Mouse (Mus musculus): ENCODE data around the gene Magoh.

Gene Magoh

GRCm38 (mm10) chr4:107879254-107880050 lies at the start of gene Magoh:
TSS of gene Magoh (plus strand) at chr4:107879755.
- DNase-seq (ENCODE audit: low spot score), result peak; percentile 93

- no peak for DNase-seq (ENCODE audit: low spot score)
These were observed 49.4 kb upstream of the Magoh start for GRCm38 (mm10) chr4:107830189-107830588.

- no peak for DNase-seq (ENCODE audit: low spot score)
These were observed 48.7 kb upstream of the Magoh start for GRCm38 (mm10) chr4:107830821-107831221.

GRCm38 (mm10) chr4:107831678-107832077 lies 47.9 kb upstream of the Magoh start:
- DNase-seq (ENCODE audit: low spot score), result no peak

DNA sequence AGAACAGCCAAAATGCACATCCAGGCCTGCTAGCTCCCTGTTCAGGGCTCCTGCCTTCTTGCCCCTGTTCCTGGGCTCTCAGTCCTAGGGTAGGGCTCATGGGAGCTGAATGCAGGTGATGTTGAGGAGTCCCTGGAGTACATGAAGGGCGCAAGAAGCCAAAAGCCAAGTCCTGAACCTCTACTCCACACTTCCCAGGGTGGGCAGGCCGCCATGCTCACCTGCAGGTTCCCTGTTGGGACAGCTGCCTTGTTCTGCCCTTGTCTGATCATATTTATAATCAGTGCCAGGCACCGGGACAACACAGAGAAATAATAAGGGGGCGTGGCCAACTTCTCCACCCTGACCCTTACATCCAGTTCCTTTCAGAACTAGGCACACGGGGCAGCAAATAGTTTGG lies 46.0 kb upstream of the Magoh start:
- DNase-seq (ENCODE audit: low spot score), result no peak

DNA sequence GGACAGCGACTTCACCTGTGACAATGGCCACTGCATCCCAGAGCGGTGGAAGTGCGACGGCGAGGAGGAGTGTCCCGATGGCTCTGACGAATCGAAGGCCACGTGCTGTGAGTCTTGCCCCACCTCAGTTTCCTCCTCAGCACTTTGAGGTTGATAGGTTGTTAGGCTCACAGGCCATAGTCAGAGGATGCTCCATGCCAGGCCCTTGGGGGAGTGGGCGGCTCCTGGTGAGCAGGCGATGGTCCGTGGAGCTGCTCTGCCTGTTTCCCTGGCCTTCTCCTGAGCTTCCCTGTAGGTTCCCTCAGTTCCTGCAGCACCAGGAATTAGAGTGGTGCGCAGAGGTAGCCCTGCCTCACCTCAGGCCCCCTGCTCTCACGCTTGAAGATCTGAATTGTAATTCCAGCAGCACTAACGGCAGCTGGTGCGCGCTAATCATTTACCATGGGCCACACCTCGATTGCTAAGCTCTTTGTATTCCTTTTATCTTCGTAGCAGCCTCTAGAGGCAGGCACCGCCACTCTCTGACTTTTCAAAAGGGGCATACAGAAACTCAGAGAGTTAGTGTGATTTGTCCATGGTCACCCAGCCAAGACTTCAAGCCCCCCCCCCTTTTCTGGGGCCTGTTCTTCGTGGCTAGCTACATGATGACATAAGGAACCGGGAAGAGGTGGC lies 44.8 kb upstream of the Magoh start:
- DNase-seq (ENCODE audit: low spot score), result no peak

- no peak for DNase-seq (ENCODE audit: low spot score)
These were observed 44.0 kb upstream of the Magoh start for GRCm38 (mm10) chr4:107835508-107835909.

- peak; percentile 88 for DNase-seq (ENCODE audit: low spot score)
These were observed 42.8 kb upstream of the Magoh start for GRCm38 (mm10) chr4:107836758-107837157.

DNA sequence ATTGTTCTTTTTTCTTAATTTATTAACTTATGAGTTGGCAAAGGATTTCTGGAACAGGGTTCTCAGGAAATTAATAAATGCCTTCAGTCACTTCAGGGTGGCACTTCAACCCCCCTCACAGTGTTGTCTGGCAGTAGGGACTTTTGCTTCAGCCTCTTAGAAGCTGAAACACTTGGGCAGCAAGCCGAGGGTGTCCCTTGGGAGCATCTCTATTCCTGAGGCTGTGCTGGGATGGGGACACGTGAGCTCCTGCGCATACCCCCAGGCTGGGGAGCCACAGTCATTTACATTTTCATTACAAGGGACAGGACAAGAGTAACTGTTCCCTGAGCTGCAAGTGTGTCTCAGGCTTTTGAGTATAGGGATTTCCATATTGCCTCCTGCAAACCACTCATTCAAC lies 41.6 kb upstream of the Magoh start:
- peak; percentile 50 for DNase-seq (ENCODE audit: low spot score)

- no peak for DNase-seq (ENCODE audit: low spot score)
These were observed 35.9 kb upstream of the Magoh start for GRCm38 (mm10) chr4:107843687-107844086.

- peak; percentile 62 for DNase-seq (ENCODE audit: low spot score)
These were observed 34.6 kb upstream of the Magoh start for GRCm38 (mm10) chr4:107844971-107845370.

GRCm38 (mm10) chr4:107846795-107847194 lies 32.8 kb upstream of the Magoh start:
- DNase-seq (ENCODE audit: low spot score), result no peak

- no peak for DNase-seq (ENCODE audit: low spot score)
These were observed 31.0 kb upstream of the Magoh start for GRCm38 (mm10) chr4:107848546-107848945.

DNA sequence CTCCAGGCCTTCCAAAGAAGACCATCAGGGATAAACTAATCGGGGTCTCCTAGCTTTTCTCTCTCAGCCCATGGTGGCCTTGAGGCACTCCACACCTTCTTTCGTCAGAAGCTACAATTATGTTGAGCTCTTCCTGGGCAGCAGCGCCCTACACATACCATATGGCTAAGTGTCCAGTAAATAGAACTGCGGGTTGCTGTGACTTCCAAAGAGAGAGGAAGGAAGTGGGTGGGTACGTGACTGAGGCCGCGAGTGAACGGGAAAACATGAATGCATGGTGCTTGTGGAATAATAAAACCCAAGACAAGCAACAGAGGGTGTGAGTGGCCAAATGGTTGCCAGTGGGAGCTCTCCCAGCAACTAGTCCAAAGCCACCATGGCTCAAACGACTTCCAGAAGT lies 29.9 kb upstream of the Magoh start:
- no peak for DNase-seq (ENCODE audit: low spot score)

DNA sequence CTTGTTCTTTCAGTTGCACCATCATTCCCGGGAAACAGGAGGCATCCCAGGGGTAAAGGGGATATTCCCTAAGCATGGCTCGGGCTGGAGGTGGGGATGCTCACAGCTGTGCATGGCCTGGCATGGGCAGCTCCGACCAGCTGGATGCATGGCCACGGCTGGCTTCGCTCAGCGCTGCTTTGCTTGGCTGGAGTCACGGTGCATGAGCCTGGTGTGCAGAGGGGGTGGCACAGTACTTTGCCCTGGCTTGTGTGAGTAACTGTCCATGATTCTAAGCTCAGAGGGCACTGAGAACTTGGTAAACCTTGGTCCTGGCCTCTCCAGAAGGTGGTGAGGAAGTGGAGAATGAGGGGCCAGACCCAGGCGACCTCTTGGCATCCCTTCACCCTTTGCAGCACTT lies 29.5 kb upstream of the Magoh start:
- DNase-seq (ENCODE audit: low spot score), result no peak

- no peak for DNase-seq (ENCODE audit: low spot score)
These were observed 26.2 kb upstream of the Magoh start for GRCm38 (mm10) chr4:107853333-107853732.

DNA sequence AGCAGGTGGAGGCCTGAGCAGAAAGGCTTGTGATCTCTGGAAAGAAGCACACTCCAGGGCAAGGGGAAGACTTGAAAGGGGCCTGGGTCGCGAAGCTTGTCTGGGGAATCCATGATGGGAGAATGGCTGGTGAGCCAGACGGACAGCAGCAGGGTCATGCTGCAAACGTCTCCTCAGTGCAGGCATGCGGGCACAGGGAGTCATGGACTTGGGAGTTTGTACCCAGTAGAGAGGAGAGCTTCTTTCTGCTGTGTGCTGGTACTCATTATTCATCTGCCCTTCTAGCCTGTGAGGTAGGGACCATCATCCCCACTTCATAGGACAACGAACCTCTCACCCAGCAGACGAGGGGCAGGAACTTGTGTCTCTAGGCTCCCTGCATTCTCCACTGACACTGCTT lies 25.7 kb upstream of the Magoh start:
- no peak for DNase-seq (ENCODE audit: low spot score)

DNA sequence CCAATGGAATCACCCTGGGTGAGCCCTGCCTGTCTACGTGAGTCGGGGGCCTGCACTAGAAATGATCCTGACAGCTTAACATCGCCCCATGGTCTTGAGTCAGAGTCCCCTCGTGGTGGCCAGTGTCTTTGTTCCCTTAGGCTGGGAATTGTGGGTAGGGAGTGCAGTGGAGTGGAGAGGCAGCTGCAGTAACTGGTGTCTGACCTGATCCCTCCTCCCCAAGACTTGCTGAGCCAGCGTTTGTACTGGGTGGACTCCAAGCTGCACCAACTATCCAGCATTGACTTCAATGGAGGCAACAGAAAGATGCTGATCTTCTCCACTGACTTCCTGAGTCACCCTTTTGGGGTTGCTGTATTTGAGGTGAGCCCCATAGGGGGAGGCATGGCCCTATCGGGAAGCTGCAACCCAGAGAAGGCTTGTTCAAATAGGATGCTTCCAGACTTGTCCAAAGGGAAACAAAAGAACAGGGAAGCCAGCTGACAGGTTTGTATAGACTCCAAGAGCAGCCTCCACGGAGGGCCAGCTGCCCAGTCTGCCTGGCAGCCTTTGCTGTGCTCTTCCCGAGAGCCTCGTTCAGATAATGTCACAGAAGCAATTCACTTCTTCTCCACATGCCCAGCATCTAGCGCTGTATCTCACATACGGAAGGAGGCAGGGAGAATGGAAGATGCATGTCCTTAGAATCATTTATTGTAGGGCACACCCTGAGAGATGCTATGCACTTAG lies 22.4 kb upstream of the Magoh start:
- DNase-seq (ENCODE audit: low spot score), result no peak

DNA sequence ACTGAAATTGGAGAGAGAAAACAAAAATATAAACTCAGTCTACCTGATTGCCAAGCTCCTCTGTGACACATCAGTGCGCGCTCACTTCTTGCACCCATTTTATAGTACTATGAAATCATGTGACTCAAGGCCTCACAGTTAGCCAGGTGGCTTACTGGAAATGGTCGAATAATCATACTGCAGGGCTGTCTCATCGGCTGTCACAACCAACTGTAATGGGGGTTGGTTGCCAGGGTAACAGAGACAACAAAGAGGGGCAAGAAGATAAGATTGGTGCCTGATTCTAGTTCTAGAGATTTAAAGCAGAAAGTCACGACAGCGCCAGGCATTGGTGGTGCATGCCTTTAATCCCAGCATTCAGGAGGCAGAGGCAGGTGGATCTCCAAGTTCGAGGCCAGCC lies 20.6 kb upstream of the Magoh start:
- no peak for DNase-seq (ENCODE audit: low spot score)

DNA sequence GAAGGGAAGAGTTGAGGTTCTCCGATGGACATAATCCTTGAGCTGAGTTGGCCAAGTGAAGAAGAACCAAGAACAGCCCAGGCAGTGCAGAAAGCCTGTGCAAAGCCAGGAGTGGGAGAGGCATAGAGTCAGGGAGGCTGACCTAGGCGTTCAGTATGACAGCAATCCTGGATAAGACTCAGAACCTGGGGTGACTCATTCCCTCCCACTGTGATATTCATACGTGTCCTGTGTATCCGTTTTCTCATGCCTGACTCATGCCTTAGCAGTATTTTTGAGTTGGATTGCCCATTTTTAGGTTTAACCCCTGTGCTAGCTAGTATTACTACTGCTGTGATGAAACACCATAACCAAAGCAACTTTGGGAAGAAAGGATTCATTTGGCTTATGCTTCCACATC lies 14.7 kb upstream of the Magoh start:
- no peak for DNase-seq (ENCODE audit: low spot score)

DNA sequence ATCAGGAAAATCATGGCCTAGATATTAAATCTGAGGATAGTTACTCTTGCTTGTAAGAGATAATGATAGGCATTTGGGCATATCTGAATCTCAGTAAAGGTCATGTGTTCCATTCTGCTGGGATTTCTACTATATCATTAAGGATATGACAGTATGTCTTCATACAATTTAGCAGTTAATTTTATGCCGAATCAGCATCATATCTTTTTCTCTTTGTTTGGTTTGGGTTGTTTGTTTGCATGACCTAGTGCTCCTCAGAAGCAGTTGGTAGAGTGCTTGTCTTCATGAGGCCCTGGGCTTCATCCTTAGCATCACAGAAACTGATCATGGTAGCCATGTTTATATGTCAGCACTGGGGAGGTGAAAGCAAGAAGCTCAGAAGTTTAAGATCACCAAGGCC lies 2.1 kb downstream of the Magoh start:
- no peak for DNase-seq (ENCODE audit: low spot score)

- DNase-seq (ENCODE audit: low spot score), result no peak
These were observed 6.8 kb downstream of the Magoh start for GRCm38 (mm10) chr4:107886371-107886770.

GRCm38 (mm10) chr4:107889385-107889730 lies 9.8 kb downstream of the Magoh start:
- no peak for DNase-seq (ENCODE audit: low spot score)
